Mouse (Mus musculus) layer of hippocampus, postnatal 14 days (tissue): Measurements from ENCODE around the gene Arhgap31. TPM values are rescaled to one million over a fixed set of nuclear protein-coding genes. Genes with fewer than 3 reads are reported as not detected.

ENCODE experiments used
- DNase-seq, 2 experiments: peaks; one replicate each; pipeline ENCODE4 v3.0.0; 2021 to 2022; ENCODE audit warnings: low spot score in 2 of 2, mixed read lengths in 1 of 2
- total RNA-seq, 2 experiments: library from RNA; stranded (reverse); gene quantifications; 2 replicates each; pipeline ENCODE4 v1.2.3; 2021

Gene Arhgap31
- total RNA-seq, 2 experiments from 2014 or later, result 24.1 to 25.4 TPM

DNA sequence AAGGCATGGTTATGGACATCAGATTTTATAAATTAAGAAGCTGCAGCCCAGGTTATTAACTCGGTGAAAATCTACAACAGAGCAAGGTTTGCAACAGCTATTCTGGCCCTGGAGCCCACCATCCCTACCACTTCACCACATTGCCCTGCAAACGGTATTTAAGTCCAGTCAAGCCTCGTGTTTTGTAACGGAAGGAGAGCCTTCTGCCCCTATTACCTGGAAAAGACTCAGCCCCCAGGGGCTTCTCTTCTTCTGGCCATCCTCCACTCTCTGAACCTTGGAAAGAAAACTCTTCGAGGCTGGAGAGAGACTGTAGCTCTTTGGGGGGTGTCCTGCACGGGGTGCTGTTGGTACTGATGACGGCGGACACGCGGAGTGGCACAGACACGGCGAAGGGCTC, 104.4 kb downstream of the Arhgap31 start:
- no peak for DNase-seq

DNA sequence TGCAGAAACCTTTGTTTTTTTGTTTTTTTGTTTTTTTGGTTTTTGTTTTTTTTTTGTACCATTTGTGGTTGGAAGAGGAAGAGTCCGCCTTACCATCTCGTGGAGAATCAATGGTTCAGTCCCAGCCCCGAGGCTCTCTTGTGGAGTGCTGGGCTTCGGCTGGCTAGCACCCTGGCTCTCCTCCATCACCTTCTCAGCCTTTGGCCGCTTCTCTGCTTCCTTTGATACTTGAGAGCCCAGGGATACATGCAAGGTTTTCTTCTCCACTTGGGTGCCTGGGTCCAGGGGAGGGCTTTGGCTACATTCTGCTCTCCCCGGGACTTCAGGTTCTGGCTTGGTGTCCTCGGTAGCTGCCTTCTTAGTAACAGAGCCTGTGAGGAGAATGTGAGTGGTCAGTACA, 106.6 kb downstream of the Arhgap31 start:
- DNase-seq, result no peak

DNA sequence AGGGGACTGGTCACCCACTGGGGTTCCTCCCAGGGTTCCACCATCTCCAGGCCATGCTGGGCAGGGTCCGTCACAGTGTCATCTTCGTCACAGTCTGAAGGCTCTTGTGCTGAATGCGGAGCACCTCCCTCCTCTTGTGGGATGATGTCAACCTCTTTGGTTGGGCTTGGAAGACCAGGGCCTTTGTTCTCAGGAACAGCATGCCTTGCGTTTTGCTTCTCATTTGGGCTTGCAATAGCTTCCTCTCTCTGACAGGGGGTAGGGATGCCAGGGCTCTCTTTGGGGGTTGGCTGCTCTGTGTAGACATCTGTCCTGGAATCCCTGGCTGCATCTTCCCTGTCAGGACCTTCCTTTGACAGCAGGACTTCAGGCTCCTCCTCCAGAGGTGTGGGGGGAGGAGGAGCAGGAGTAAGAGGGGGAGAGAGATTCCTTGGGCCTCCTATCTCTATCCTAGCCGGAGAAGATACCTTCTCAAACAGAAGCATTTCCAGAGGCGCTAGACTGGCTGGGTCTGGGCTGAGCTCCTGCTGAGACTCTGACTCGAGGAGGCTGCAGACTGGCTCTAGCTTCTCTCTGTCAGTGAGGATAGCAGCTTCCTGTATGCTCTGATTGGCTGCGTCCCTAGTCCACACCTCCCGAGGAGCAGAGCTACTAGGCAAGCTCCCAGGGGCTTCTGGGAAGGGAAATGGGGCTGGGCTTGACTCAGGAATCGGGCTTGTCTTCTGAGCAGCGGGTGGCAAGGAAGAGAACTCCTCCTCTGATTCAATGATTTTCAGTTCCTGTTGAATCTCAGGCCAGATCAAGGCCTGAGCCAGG, 109.9 kb downstream of the Arhgap31 start:
- DNase-seq, result peak; percentile 21 to 44

DNA sequence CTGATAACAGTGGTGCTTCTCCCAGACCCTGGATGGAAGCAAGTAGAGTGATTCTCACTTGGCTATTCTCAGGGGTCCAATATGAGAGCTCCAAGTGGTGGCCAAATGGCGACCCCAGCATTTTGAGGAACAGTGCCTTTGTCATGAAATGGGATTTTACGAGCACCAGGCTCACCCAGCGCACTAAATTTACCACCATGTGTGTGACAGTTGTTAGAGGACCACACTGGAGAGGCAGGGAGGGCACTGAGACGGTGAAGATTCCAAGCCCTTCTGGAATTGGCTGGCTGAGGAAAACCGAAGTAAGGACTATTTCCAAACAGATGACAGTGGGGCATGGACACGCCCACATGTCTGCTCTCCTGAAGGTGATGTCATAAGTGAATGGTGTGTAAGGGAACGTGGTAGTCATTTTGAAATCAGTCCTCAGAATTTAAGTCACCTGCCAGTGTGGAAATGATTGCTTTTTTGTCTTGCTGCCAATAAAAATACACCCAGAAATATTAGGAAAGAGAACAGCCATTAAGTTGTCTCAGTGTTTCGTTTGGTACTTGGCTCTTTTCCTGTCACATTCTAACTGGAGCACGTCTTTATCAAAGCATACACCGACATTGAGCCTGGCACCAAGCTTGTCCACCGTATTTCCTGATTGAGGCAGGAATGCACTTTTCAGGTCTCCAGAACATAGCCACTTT, 113.9 kb downstream of the Arhgap31 start:
- no peak for DNase-seq

DNA sequence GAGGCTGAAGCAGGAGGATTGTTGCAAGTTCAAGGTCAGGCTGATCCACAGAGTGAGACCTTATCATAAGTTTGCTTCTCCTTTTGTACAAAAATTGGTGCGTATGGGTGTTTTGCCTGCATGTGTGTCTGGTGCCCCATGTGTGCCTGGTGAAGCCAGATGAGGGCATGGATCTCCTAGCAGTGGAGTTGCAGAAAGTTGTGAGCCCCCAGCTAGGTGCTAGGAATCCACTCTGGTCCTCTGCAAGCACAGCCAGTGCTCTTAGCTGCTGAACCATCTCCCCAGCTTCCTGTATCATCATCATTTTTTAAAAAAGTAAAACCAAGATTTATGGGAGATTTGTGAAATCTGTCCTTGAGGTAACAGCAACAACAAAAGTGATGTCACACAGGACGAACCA, 116.4 kb downstream of the Arhgap31 start:
- DNase-seq, result no peak

DNA sequence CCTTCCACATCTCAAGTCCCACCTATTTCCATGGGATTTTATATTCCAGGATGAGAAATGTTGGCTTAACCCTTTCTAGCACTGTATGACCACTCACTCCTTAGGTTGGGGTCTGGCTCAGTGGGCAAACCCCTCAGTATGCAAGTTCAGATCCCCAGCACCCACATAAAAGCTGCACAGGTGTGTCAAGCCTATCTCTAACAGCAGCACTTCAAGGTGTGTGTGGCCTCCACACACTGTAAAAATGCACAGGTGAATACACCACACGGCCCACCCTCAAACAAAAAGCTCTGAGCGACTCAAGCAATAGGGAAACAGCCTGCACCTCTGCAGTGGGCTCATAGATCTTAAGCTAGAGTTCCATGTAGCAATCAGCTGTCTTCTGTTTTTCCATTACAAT, 117.0 kb downstream of the Arhgap31 start:
- DNase-seq, result no peak

DNA sequence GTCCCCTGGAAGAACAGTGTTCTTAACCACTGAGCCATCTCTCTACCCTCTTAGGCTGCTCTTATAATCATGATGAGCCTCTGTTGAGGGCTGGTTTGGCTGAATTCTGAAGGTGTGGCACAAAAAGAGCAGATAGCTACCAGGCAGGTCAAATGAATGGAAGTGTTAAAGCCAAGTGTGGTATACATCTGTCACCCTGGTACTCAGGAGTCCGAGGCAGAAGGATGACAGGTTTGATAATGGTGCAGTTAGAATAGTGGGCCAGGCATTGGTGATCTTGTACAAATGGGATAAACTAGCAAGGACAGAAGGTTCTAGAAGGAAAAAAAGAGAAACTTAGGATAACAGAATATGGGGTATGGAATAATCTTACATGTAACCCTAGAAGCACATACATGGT, 118.6 kb downstream of the Arhgap31 start:
- no peak for DNase-seq

DNA sequence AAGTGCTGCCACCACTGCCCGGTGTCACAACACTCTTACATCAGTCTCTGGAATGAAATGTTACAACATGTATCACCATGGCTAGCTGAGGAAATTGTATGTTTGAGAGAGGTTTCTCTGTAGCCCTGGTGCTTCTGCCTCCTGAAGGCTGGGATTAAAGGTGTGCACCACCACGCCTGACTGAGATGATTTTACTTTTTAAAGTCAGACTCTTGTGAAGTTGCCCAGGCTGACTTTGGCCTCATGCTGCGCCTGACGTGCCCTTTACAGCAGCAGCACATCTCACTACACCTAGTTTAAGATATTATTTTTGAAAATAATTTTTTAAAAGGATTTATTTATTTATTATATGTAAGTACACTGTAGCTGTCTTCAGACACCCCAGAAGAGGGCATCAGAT, 120.1 kb downstream of the Arhgap31 start:
- no peak for DNase-seq

DNA sequence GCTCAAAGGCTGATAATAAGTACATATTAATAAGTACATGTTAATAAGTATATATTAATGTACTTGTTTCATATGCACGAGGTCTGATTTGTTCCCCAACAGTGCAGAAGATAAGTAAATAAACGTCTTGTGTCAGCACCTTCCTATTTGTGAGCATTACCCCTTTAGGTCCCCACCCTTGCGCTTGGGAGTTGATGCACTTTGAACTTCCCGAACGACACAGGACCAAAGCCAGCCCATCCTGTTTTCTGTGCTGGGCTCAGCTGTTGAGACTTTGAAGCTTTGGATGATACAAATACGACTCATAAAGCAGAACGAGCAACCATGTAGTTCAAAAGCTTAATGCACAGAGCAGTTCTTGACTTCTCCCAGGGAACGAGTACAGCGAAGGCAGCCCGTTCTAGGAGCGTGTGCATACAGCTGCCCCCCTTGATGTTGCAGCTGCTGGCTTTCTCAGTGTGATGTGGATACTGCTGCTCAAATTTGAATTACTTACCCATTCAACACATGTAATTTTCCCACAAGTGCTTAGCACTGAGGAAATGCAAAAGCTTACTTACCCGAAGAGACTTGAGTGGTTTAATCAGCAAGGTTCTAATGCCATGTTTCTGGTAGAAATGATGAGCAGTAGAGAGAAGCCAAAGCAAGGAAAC, 120.9 kb downstream of the Arhgap31 start:
- no peak for DNase-seq

DNA sequence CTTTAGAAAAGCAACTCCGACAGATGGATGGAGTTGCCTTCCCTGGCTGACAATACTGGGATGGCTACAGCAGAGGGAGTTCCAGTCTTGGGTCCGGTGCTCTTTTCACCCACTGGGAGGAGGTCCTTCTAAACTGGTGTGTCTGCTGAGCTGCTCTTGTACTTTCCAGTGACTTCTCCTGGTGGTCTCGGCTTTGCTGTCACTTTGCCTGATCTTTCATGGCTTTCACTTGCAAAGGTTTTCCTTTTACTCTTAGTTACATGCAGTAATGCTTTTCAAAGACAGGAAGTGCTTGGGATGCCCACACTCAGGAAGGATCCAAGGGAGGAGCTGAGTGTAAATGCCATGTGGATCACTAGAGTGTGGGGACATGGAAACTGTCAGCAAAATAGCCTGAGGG, 121.6 kb downstream of the Arhgap31 start:
- no peak for DNase-seq

DNA sequence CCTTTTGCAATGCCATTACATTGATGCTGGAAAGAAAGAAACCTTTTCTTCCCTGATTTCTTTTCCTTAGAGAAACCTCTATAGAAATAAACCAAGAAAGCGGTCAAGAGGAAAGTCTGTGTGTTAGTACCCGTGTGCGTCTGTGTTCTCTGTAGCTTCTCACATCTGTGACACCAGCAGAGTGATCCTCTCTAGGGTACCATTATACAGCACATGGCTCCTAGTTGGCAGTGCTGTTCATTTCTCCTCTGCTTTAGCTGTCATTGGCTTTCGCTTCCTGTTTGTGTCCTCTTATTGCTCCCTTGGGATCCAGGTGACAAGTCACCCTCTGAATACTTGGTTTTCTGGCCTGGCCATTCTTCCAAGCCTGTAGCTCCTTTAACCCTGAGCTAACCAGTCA, 125.5 kb downstream of the Arhgap31 start:
- no peak for DNase-seq

DNA sequence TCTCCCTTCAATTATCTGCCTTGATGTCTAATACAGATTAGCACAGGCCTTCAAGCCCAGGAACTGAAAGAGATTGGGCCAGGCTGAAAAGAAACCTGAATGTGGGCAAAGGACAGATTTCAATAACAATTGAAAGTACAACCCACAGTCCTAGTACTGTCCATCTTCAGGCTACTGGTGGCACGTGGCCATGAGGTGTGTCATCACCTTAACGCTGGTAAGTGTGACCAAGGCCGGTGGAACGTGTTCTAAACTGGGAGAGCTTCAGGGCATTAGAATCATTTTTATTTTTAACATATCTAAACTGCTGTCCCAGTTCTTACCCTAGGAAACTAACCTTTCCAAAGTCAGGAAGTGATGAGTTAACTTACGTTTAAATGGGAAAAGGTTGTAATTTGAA, 125.9 kb downstream of the Arhgap31 start:
- DNase-seq, result no peak

DNA sequence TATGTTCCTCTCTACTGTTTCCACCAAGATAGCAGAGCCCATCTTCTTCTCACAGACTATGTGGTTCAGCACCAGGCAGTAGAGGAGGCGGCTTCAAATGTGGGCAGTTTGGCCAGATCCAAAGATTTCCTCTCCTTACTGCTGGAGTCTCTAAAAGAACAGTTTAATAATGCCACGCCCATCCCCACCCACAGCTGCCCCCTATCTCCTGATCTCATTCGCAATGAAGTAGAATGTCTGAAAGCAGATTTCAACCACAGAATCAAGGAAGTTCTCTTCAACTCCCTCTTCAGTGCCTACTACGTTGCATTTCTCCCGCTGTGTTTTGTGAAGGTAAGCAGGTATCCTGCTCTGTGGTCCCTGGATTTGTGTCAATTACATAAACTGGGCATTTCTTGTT, 127.9 kb downstream of the Arhgap31 start:
- DNase-seq, result no peak

DNA sequence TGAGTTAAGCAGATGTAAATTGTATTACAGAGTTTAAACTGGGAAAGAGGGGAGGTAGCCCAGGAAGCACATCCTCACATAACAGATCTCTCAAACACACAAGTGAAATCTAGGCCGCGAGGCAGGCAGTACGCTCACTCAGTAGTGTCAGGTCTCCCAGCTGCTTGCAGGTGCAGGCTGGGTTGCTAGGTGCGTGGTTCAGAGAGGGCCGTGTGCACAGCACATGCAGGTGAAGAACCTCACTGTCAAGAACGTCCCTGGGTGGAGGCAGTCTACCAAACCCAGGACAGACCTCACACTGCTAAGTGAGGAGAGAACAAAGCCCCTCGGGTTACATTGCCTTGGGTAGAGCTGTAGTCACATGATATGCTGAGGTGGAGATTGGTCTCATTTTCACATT, 128.3 kb downstream of the Arhgap31 start:
- no peak for DNase-seq

DNA sequence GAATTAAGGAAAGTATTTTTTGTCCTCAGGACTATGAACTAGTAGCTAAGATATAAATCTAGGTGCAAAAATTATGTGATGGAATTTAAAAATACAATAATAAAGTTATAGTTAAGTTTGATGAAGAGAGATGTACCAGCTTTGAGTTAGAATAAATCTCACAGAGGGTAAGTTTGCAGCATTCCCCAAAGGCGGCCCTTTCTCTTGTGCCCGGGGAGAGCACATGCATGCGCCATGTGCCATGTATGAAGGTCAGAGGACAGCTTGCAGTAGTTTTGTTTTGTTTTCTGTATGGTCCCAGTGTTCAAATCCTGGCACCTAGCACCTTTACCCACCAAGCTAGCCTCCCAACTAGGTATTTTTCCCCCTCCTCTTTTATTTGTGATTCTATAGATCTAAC, 141.6 kb downstream of the Arhgap31 start:
- DNase-seq, result no peak

DNA sequence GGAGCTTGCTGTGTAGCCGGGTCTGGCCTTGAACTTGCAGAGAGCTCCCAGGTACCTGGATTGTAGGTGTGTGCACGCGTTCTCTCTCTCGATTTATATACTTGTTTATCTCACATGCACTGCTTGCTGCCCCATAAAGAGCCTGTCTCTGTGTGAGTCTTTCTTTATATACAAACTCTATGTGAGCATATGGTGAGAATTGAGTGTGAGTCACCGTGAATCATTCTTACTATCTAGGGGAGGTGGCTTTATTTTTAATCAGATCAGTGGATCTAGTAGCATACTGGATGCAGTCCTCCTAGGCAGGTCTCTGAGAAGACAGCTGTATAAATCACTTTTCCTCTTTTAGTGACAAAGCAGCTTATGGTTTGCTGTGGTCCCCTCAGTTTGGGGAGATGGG, 144.9 kb downstream of the Arhgap31 start:
- no peak for DNase-seq

DNA sequence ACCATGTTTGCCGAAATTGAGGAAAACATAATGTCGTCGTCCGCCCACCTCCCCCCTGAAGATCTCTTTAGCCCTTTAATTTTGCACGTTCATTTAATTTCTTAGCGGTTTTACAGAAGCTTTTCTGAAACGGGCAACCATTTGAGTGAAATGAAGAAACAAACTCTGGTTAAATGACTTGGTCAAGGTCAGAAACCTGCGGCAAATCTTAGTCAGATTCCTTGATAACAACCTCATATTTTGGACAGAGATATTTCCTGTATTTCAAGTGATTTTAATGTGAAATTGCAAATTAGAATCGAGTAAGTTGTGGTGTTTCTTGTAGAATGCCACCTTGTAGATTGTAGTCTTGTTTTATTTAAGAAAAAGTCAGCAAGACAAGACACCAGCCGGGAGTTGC, 149.6 kb downstream of the Arhgap31 start:
- no peak for DNase-seq

DNA sequence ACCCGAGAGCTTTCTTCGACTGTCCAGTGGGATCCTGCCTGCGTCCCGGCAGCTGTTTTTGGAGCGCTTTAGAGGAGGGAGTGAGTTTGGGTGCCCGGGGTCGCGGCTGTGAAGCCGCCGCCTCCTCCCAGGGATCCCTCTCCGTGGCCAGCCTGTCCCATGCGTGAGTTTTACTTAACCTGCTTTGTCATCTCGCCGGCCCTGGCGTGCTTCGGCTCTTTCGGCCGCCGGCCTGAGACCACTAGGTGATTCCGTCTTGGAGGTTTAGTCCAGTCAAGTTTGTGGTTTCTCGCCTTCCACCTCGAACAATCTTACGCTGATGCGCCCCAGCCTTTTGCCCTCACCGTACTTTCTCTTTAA, 150.1 kb downstream of the Arhgap31 start:
- DNase-seq, result no peak

DNA sequence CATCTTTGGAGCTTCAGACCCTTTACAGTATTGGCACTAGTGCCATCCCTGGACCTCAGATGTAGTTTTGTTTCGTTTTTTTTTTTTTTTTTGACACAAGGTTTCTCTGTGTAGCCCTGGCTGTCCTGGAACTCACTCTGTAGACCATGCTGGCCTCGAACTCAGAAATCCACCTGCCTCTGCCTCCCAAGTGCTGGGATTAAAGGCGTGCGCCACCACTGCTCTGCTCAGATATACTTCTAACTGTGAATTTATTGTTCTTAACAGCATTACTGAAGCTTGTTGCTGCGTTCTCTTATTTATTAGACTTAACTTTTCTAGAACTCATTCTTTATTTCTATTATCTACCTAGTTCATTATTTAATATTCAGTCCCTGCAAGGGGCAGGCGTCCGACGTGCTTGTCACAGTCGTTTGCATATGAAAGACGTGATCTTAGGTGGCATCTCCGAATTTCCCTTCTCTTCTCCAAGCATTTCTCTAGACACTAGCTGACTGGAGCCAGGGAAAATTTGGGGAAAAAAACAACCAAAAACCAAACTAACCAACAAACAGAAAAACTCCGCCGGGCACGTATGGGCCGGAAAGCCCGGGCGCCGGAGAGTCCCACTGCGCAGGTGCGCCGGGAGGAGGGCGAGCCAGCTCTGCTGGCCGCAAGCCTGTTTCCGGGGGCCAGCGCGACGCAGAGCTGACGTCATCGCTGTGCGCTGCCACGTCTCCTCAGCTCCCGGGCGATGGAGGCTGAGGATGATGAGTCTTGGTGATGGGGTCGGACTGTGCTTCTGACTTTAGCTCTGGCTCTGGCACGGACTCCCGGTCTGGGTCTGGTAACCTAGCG, 150.7 kb downstream of the Arhgap31 start:
- peak; percentile 95 to 96 for DNase-seq

DNA sequence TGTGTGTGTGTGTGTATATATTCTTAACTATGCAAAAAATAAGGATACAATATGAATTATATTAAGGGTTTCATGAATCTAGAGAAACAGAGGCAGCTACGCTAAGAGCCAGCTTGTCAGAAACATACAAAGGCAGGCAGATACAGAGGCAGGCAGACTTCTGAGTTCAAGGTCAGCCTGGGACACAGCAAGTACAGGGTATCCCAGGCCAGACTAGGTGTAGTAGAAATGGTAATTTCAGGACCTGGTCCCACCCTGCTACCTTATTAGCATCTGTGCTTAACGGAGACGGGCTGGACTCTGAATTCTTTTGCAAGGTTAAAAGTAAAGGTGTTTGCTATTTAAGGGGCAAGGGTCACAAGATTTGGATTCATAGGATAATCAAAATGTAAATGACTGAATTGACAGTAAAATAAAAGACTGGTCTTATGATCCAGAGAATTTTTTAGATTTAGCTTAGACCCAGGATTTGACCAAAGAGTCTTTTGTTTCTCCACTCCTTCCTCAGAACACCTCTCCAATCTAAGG, 154.8 kb downstream of the Arhgap31 start, which contains the start of gene Tmem39a:
Tmem39a (plus strand) TSS at position 478 of the 528 bp plus-strand sequence.
- DNase-seq, result no peak

DNA sequence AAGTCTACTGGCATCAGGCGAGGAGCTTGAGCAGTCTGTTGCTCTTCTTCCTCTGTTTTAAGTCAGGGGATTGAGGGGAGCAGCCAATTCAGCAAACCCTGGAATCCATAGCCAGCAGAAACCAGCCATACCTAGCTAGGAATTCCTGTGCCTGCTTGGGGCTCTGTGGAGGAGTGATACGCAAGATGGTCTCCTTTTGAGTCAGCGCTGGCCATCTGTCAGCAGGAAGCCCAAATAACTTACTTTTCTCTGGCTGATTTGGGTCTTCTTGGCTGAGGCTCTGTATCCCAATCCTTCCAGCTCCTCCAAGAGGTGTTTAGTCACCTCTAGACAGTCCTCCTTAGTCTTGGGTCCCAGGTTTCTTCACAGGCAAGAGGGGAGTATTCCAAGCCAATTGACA, 157.1 kb downstream of the Arhgap31 start:
- DNase-seq, result no peak
